Mouse (Mus musculus): ENCODE data around the gene Ecsit.

DNA sequence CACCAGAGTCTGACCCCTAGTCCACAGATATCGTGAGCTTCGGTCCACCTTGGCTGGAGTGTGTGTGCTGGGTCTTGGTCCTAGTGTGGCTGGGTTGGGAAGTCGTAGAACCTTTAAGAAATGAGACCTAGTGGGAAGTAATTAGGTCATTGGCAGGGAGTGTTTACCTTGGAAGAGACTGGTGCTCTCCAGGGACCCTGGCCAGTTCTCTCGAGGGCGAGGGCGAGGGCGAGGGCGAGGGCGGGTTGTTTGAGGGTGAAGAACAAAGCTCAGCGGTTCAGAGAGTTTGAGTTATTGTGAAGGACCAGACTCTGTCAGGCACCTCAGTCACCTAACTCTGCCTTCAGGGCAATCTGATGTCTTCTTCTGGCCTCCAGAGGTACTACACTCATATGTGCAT, 47.4 kb downstream of the Ecsit start:
- TF ChIP-seq CTCF (conservative IDR thresholded peaks at IDR 0.05; ENCODE audit: low read length) (no peak), NANOG (IDR thresholded peaks at IDR 0.05; ENCODE audit: borderline replicate concordance, low read length) (no peak), POU5F1 (IDR thresholded peaks at IDR 0.05; ENCODE audit: borderline replicate concordance, low read length) (no peak)

All from E14TG2a.4 (cell line).